Mouse (Mus musculus) small intestine, adult 2 months (tissue): ENCODE data around the gene Rasal1.

Experiments used
- CTCF ChIP-seq: fragments of 200-500 bp; IDR thresholded peaks from 2 replicates; pipeline ENCODE4 v1.5.1; 2012; ENCODE audit warnings: low read depth, mild to moderate bottlenecking, control low read depth, inconsistent platforms, low read length, moderate library complexity, mixed read lengths; ENCODE audit not compliant: insufficient replicate concordance, insufficient read length; ENCODE audit errors: extremely low read depth
- POLR2A ChIP-seq: fragments of 200-500 bp; IDR thresholded peaks from 2 replicates; pipeline ENCODE4 v1.6.1; 2012; ENCODE audit warnings: low read depth, mild to moderate bottlenecking, control low read depth, inconsistent platforms, low read length, moderate library complexity

DNA sequence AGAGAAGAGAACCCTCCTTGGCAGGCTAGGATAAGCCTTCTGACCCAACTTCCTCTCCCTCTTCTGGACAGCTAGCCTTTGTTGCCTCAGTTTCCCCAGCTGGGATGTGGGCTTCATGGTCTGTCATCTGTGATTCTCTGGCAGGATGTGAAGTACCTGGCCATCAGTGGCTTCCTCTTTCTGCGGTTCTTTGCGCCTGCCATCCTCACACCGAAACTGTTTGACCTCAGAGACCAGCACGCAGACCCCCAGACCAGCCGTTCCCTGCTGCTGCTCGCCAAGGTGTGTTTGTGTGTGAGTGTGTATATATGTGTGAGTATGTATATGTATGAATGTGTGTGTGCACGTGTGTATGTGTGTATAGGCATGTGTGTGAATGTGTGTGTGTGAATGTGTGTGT, 21.5 kb downstream of the Rasal1 start:
- TF ChIP-seq CTCF = no peak
- TF ChIP-seq POLR2A = no peak
